In genomic region chr6:99509189-99509592, GRCm38 (mm10) we compare ENCODE assay signal across 9 mouse cellular contexts. TPM values are rescaled to one million over a fixed set of nuclear protein-coding genes. Genes with fewer than 3 reads are reported as not detected.
DNase-seq lines count a peak whose midpoint lies in the region; ATAC-seq and TF ChIP-seq lines count a peak whose summit lies in the region.
"Had no signal": no experiment of that assay in that cellular context is flagged by ENCODE, and none has a peak within 500 bp of the region (broad histone marks: within the 10 kb centered on the region; RNA-seq: fewer than 3 reads in every experiment).

No protein-coding gene starts in this region.

- no peak overlapping the region for H3K27ac ChIP-seq in embryonic facial prominence, embryonic 14.5 days (replicated peaks; ENCODE audit: low read depth, low read length)
- H3K27ac ChIP-seq in embryonic facial prominence, embryonic 10.5 days (replicated peaks) = no peak overlapping the region
- H3K27ac ChIP-seq in cerebellum, adult 2 months (ENCODE audit: insufficient read depth, low read length) = no peak overlapping the region
- H3K27ac ChIP-seq in hindbrain, embryonic 16.5 days (ENCODE audit: low read depth, low read length) = peak overlapping the region; percentile 16; the same call in 1 of the 2 replicates

- peaks cover 17% of the 10 kb centered on the region for H3K4me1 ChIP-seq in embryonic facial prominence, embryonic 14.5 days (ENCODE audit: control insufficient read depth, insufficient read depth, low read length)
- peaks cover 50% of the 10 kb centered on the region for H3K4me1 ChIP-seq in embryonic facial prominence, embryonic 10.5 days
- H3K4me1 ChIP-seq in cerebellum, adult 2 months (ENCODE audit: control insufficient read depth, insufficient read depth, low read length) = peaks cover 5% of the 10 kb centered on the region; the same call in 1 of the 2 replicates
- peaks cover 8% of the 10 kb centered on the region for H3K4me1 ChIP-seq in hindbrain, embryonic 16.5 days (ENCODE audit: control insufficient read depth, insufficient read depth, low read depth, low read length)

- peaks cover 7% of the 10 kb centered on the region; the same call in 1 of the 2 replicates for H3K36me3 ChIP-seq in embryonic facial prominence, embryonic 14.5 days (ENCODE audit: control insufficient read depth, insufficient read depth, low read length)
- peaks cover 54% of the 10 kb centered on the region for H3K36me3 ChIP-seq in embryonic facial prominence, embryonic 10.5 days (replicated peaks)
- H3K36me3 ChIP-seq in hindbrain, embryonic 16.5 days (ENCODE audit: control insufficient read depth, insufficient read depth, low read length) = no peaks in the 10 kb centered on the region

- 78% methylated on average over 9 of the region's 9 CpGs for WGBS in embryonic facial prominence, embryonic 14.5 days
- WGBS in embryonic facial prominence, embryonic 10.5 days = 91% methylated on average over 9 of the region's 9 CpGs
- WGBS in cerebellum, adult 2 months = 9% methylated on average over 9 of the region's 9 CpGs
- 52% methylated on average over 9 of the region's 9 CpGs for WGBS in hindbrain, embryonic 16.5 days

- ATAC-seq in embryonic facial prominence, embryonic 14.5 days (ENCODE audit: low read depth) = no peak
- ATAC-seq in hindbrain, embryonic 16.5 days = peak; percentile 90

- no peak for TF ChIP-seq CTCF in cerebellum, adult 2 months (IDR thresholded peaks at IDR 0.05; ENCODE audit: borderline replicate concordance, insufficient read depth, low read depth, low read length)

- no peaks in the 10 kb centered on the region for H3K27me3 ChIP-seq in embryonic facial prominence, embryonic 14.5 days (replicated peaks; ENCODE audit: control insufficient read depth, insufficient read depth, low read length)
- no peaks in the 10 kb centered on the region for H3K27me3 ChIP-seq in embryonic facial prominence, embryonic 10.5 days (replicated peaks; ENCODE audit: low read depth, poor library complexity, severe bottlenecking)
- no peaks in the 10 kb centered on the region for H3K27me3 ChIP-seq in cerebellum, adult 2 months (ENCODE audit: control insufficient read depth, insufficient read depth, low read length)
- no peaks in the 10 kb centered on the region; the same call in 1 of the 2 replicates for H3K27me3 ChIP-seq in hindbrain, embryonic 16.5 days (replicated peaks; ENCODE audit: control insufficient read depth, insufficient read depth, low read length)

- no peaks in the 10 kb centered on the region for H3K9me3 ChIP-seq in embryonic facial prominence, embryonic 14.5 days (ENCODE audit: control insufficient read depth, low read length)
- H3K9me3 ChIP-seq in embryonic facial prominence, embryonic 10.5 days = no peaks in the 10 kb centered on the region
- no peaks in the 10 kb centered on the region for H3K9me3 ChIP-seq in hindbrain, embryonic 16.5 days (ENCODE audit: control insufficient read depth, low read length)

- H3K4me3 ChIP-seq in embryonic facial prominence, embryonic 14.5 days (ENCODE audit: low read depth, low read length) = no peak overlapping the region
- H3K4me3 ChIP-seq in embryonic facial prominence, embryonic 10.5 days = no peak overlapping the region
- peak overlapping the region; percentile 12 for H3K4me3 ChIP-seq in cerebellum, adult 2 months (replicated peaks; ENCODE audit: insufficient read depth, low read depth, low read length)
- H3K4me3 ChIP-seq in hindbrain, embryonic 16.5 days (ENCODE audit: low read length) = no peak overlapping the region
- H3K4me3 ChIP-seq: myocyte had no signal

- no peak for TF ChIP-seq POLR2A in cerebellum, adult 2 months (IDR thresholded peaks at IDR 0.05; ENCODE audit: borderline replicate concordance, insufficient read depth, low read length)

- no peak overlapping the region for H3K9ac ChIP-seq in embryonic facial prominence, embryonic 14.5 days (ENCODE audit: low read depth, low read length)
- H3K9ac ChIP-seq in hindbrain, embryonic 16.5 days (ENCODE audit: low read depth, low read length) = no peak overlapping the region

- DNase-seq in embryonic facial prominence, embryonic 14.5 days (ENCODE audit: low spot score) = peak; percentile 51
- DNase-seq in embryonic facial prominence, embryonic 10.5 days (ENCODE audit: low spot score) = no peak
- DNase-seq in layer of hippocampus, postnatal 14 days (ENCODE audit: low spot score in 2 of 2) = peak; percentile 16 to 60
- DNase-seq in layer of hippocampus, adult 8-10 months (ENCODE audit: low spot score in 2 of 2) = no peak
- peak; percentile 86 to 93 for DNase-seq in cerebellum, adult 2 months
- DNase-seq in natural killer cell, adult 2 months (ENCODE audit: low spot score in 2 of 2) = no peak
- no peak for DNase-seq in frontal cortex, postnatal 36 days (ENCODE audit: low spot score in 2 of 2)

- no peak overlapping the region for H3K4me2 ChIP-seq in embryonic facial prominence, embryonic 14.5 days (ENCODE audit: low read depth, low read length)
- H3K4me2 ChIP-seq in hindbrain, embryonic 16.5 days (ENCODE audit: low read length) = 0 out of 2 replicates have a peak overlapping the region, but pooled peaks have one; percentile 16

RNA-seq across cellular contexts. Expression of gene Foxp1, which starts 13.3 kb away (rescaled TPM):
- 80.1 and 87.9 TPM in 2 replicates for polyA plus RNA-seq in embryonic facial prominence, embryonic 14.5 days (2014; fragmentation: Nextera tagmentation; extraction: Ambion mirVana)
- polyA plus RNA-seq in embryonic facial prominence, embryonic 10.5 days (2016; fragmentation: Nextera tagmentation; extraction: Ambion mirVana) = 88.5 and 107 TPM in 2 replicates
- total RNA-seq in layer of hippocampus, postnatal 14 days (2021) = 10 to 100 TPM; 95.0 to 96.7 TPM
- total RNA-seq in layer of hippocampus, adult 8-10 months (2022) = 100 to 1,000 TPM in 1 of 4 experiments, 10 to 100 TPM in 3; 90.9 to 101 (median 95.2) TPM
- 21.0 and 22.0 TPM in 2 replicates for polyA plus RNA-seq in cerebellum, adult 2 months (2012; rRNA removed)
- 47.8 and 63.7 TPM in 2 replicates for polyA plus RNA-seq in hindbrain, embryonic 16.5 days (2015; fragmentation: Nextera tagmentation; extraction: Ambion mirVana)

Comparison
In these comparisons a context has a peak if more than half of its experiments do, and no peak if none do; other contexts are left out.
1. DNase-seq: peak in embryonic facial prominence, embryonic 14.5 days (single experiment), layer of hippocampus, postnatal 14 days (2 of 2) and cerebellum, adult 2 months (2 of 2); none in embryonic facial prominence, embryonic 10.5 days (single experiment), layer of hippocampus, adult 8-10 months (0 of 2), natural killer cell, adult 2 months (0 of 2) and frontal cortex, postnatal 36 days (0 of 2).